Mouse (Mus musculus): ENCODE data around the gene Acot7.

Gene Acot7

DNA sequence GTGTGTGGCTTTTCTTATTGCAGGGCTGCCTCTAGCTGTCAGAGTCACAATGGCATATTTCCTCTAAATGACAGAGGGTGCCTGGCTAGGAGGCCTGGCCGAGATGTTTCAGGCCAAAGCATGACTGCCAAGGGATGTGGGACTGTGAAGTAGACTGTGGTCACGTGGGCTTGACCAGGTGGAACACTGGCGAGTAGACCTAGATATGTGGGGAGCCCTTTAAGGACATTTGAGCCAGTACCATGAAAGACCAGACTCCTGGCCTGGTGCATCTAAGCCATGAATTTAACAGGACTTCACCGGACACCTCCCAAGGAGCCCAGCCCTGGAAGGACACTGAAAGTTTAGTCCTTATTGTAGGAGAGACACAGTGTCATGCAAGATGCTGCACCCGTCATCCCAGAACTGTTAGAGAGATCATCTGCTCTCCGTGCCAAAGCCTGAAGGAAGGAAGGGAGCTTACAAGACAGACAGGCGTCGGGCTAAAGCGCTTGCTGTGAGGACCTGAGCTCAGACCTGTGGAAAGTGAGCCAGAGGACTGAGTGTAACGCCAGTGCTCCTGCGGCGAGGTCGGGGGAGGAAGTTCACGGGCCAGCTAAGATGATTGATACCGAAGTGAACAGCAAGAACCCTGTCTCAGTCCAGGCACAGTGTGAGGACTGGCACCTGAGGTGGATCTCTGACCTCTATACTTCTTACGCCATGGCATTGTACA is 2.2 kb downstream of the Acot7 start:
- no peak for DNase-seq (ENCODE audit: extremely low spot score)

DNA sequence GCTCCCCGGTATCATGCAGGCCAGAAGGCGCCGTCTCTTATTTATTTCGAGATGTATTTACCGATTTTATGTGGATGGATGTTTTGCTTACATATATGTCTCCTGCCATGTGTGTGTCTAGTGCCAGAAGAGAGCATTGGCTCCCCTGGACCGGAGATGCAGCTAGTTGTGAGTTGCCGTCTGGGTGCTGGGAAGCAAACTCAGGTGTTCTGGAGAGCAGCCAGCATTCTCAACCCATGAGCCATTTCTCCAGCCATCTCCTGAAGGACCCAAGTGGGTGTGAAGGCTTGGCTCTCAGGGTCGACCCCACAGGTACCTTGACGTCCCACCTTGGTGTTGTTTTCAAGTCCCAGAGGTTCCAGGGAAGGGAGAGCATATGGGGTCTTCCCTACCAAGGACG is 4.3 kb downstream of the Acot7 start:
- DNase-seq (ENCODE audit: extremely low spot score), result no peak

DNA sequence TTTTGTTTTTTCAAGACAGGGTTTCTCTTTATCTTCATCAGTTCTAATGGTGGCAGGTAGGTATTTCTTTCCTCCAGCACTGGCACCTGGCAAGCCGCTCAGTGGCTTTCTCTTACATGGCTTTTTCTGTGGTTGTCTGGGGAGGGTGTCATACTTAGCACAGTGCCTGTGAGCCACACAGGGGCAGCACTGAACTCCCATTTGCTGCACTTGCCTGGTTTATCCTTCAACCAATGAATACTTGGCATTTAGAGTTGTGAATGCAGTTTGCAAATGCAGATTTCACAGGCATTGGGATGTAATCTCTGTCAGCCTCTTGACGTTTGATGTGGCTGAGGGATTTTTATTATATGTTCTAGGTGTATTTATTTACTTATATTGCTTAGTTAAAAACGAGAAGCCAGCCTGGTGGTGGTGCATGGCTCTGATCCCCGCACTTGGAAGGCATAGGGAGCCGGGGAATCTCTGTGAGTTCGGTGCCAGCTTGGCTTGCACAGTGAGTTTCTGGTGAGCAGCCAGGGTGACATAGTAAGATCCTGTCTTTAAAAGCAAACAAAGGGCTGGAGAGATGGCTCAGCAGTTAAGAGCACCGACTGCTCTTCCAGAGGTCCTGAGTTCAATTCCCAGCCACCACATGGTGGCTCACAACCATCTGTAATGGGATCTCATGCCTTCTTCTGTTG is 6.6 kb downstream of the Acot7 start:
- no peak for DNase-seq (ENCODE audit: extremely low spot score)

DNA sequence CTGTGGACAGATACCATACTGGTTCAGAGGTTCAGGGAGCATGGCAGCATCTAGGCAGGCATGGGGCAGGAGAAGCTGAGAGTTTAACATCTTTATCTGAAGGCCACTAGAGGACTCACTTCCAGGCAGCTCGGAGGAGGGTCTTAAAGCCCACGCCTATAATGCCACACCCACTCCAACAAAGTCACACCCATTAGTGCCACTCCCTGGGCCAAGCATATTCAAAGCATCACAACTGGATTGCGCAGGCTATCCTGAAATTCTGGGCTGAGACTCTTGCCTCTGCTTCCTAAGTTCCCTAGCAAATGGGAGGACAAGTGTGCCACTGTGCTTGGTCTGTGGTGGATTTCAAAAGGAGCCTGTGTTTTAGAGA is 7.2 kb downstream of the Acot7 start:
- peak; percentile 58 for DNase-seq (ENCODE audit: extremely low spot score)

DNA sequence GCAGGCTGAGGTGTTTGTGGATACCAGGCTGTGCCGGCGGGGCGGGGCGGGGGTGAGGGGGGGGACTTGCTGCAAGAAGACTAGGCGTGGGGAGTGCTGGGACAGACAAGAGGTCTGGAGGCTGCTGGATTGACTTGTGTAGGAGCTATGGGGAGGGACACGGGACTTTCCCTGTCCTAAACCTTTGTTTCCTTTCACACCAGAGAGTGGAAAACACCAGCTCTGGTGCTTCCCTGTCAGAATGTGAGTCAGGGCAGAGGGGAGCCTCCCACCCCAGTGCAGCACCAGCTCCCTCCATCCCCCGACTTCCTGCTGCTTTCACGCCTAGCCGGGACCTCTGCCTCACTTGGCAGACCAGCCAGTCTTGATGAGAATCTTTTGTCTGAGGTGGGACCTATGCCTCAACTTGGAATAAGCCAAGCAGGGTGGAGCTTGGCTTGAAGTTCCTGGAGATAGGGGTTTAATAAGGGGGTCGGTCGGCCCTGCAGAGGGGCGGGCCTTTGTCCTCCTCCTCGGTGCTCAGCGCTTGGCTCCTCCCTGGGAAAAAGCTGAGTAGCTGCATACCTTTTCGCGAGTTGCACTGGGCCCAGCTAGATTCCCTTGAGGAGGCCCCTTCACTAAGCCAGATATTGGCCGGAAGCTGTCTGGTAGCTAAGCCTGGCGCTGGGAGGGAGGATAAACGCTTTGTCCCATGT is 7.7 kb downstream of the Acot7 start:
- peak; percentile 52 for DNase-seq (ENCODE audit: extremely low spot score)

DNA sequence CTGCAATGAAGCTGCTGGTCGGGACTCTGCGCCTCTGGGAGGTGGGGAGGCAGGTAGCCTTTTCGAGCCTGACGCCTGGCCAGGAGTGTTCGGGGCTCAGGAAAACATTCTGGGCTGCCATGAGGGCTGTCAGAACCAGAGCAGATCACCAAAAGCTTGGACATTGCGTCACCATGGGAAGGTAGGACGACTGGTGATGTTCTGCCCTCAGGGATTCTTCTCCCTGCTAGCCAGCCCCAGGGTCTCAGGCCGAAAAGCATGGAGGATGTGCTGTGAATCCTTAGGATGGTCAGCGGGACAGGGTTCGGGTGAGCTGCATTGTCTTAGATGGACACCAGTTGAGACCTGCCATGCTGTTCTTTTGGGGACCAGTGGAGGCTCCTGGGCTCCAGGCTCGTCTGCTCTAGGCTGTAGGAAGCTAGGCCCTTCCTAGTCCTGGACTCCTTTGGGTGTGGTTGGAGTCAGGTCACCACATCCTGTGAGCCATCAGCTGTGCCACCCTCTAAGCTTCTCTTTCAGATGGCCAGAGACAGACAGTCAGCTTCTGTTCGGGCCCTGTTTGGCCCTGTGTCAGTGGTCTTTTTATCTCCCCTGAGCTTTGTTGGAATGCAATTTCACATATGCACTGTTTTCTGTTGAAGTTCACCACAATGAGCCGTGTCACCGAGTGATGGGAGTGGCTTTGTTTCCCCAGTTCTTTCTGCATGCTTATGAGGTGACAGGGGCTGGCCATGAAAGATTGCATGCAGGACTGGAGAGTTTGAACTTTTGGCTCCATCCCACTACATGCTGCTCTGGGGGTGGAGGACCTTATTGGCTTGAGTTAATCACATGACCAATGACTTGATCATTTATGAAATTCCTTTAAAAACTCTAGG is 8.5 kb downstream of the Acot7 start:
- DNase-seq (ENCODE audit: extremely low spot score), result no peak

DNA sequence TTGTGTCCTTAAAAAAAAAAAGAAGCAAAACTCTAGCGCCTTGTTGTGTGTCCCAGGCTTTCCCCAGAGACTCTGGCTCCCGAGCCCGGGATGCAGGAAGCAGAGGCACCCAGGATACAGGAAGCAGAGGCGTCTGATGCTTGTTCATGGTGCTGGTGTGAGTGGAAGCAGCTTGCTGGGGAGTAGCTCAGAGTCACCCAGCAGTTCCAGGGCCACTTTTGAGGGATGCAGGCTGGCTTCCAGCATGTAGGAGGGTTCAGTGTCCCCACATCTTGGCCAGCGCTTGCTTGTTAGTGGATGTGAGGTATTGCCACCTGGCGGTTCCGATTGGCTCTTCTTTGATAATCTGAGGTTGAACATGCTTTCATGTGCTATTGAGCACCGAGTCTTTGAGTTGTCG is 9.2 kb downstream of the Acot7 start:
- DNase-seq (ENCODE audit: extremely low spot score), result no peak

DNA sequence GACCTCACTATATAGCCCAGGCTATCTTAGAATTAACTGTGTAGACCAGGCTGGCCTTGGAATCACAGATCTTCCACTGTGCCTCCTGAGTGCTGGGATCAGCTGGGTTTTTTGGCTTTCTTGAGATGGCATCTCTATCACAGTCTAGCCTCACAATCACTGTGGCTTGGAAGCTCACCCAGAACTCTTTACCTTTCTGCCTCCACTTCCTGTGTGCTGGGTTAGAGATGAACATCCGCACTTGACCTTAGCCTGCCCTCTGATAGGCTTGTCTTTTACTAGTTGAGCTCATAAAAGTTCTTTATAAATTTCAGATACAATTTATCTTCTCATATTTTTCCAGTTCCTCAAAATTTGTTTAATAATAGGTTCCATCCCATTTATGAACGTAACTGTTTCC is 10.7 kb downstream of the Acot7 start:
- DNase-seq (ENCODE audit: extremely low spot score), result no peak

DNA sequence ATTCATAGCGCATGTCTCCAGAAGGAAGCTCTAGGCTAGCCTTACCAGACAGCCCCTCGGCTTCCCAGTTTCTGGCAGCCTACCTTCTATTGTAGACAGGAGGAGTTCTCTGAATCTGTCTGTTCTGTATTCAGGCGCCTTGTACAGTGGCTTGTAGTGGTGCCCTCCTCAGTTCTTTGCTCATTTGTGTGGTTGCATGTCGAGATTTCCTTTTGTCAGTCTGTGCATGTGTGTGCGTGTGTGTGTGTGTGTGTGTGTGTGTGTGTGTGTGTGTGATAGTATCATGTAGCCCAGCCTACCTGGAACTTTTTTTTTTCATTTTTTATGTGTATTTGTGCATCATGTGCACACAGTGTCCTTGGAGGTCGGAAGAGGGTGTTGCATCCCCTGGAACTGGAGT is 11.1 kb downstream of the Acot7 start:
- no peak for DNase-seq (ENCODE audit: extremely low spot score)

DNA sequence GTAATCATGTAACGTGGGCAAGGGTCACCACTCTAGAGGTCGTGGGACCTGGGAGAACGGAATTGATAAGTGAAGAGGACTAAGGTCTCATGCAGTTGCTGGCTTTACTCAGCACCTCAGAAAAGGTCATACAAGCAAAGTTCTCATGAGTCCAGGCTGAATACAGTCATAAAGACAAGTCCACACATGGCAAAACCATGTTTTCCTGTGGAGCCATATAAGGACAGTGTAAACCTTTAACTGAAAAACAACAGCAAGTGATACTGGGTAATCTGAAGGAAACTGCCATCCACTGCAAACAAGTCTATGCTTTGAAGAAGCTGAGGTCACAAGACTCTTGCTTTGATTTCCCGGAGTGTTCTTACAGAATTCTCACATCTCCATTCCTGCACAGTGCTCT is 11.8 kb downstream of the Acot7 start:
- no peak for DNase-seq (ENCODE audit: extremely low spot score)

DNA sequence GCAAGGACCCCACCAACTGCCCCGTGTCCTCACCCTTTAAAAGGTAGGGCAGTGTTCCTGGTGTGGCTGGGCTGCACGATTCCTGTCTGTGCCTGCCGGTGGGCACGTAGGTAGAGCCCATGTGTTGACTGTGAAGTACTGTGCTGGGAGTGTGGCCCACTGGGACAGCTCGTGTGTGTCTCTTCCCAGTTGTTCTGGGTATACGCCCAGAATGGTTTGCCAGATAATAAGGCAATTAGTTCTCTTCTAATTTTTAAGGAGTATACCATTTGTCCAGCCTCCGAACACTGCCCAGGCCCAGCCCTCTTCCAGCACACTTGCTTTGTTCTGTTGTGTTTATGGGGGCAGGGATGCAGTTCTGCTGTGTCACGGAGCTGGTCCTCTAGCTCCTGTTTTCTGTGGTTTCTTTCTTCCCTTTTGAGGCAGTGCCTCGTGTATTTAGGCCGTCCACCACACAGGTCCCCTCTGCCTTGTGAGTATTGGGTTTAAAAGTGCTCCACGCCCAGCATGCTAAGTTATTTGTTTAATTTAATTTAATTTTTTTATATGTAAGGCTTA is 12.2 kb downstream of the Acot7 start:
- no peak for DNase-seq (ENCODE audit: extremely low spot score)

DNA sequence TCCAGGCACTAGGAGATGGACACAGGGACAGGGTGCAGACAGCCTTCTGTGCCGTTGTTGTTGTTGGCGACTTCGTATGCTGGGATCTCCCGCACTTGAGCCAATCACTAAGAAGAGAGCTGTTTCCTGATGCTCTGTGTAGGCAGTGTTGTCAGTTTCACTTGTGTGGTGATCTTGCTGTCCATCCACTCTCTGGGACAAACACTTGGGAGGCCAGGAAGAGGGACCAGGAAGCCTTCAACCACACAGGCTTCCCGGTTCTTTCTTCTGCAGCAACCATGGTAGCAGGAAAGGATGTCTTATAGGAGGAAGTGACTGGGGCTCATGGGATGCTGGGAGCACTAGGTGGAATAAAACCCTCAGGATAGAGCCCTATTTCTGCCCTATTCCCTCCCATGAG is 12.8 kb downstream of the Acot7 start:
- no peak for DNase-seq (ENCODE audit: extremely low spot score)

DNA sequence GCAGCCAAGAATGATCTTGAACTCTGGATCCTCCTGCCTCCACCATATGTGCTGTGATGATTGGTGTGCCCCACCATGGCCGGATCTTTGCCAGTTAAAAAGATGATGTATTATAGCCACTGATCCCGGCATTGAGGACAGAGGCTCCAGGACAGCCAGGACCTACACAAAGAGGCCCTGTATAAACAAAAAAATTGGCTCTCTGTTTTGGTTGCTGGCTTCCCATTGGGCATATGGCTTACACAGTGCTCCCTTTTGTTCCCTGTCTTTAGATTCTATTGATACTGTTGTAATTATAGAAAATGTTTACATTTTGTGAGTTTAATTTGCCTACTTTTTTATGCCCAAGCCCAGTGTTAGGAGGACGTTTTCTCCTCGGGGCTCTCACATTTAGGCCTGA is 14.6 kb downstream of the Acot7 start:
- no peak for DNase-seq (ENCODE audit: extremely low spot score)

DNA sequence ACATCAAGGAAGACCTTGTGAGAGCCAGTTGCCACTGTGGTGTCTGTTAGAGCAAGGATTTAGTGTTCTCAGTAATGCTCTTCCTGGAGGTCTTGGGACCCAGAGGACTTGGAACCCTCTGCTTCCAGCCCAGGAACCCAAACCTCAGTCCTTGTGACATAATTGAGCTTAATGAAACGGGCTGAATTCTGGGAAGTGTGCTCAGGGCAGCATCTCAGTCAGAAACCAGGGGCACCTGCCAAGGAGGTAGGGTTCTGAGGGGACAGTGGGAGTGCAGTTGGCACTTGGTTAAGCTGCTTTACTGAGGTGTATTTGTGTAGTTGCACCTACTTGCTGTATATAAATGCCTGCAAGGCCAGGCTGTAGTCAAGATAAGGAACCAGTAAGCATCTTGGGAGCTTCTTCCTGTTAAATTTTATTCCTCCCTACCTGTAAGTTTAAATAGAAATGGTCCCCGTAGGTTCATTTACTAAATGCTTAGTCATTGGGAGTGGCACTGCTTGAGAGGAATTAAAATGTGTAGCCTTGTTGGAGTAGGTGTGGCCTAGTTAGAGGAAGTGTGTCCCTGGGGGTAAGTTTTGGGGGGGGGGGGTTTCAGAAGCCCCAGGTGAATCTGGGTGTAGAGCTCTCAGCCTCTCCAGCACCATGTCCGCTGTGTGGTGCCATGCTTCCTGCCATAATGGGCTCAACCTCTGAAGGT is 16.7 kb downstream of the Acot7 start:
- DNase-seq (ENCODE audit: extremely low spot score), result no peak

DNA sequence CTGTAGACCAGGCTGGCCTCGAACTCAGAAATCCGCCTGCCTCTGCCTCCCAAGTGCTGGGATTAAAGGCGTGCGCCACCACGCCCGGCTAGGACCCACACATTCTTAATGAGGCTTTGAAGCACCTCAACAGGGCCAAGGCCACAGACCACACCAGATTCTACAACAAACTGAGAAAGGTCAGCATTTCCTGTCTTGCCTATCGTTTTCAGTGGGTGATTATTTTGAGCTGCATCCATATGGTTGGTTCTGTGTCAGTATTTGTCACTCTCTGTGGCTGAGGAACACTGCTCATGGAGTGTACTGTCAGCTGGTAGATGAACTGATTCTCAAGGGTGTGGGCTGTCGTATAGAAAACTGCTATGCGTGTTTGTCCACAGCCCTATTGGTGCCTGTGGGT is 18.3 kb downstream of the Acot7 start:
- DNase-seq (ENCODE audit: extremely low spot score), result no peak

DNA sequence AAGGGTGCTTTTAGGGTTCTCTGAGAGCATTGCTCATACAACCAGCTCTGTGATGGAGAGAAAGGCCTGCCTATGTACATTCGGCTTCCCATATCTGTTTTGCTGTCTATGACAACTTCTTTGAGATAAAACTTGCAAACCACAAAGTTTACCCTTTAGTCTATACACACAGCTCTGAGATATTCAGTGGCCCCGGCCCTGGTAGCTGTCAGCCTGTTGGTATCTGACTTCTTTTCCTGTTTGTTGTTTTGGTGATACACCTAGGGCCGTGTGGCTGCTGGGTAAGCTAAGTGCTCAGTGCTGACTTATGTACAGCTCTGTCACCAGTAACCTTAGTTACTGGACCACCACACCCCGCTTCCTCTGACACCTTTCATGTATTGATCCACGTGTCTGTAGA is 19.6 kb downstream of the Acot7 start:
- DNase-seq (ENCODE audit: extremely low spot score), result no peak

DNA sequence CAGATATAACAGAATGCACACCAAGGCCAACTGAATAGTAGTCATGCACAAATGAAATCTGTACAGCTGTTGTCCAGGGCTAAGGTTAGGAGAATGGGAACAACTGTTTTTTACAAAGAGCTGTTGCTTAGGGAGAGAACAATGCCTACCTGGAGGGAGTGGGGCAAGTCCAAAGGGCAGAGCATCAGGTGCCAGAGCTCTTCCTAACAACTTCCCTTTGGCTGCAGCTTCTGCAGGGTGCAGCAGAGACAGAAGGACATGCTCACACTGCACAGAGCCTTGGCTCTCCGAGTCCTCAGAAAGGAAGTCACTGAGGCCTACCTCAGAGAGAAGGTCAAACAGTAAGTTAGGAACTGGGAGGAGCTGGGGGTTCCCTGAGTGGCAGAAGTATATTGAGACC is 21.7 kb downstream of the Acot7 start:
- DNase-seq (ENCODE audit: extremely low spot score), result no peak

DNA sequence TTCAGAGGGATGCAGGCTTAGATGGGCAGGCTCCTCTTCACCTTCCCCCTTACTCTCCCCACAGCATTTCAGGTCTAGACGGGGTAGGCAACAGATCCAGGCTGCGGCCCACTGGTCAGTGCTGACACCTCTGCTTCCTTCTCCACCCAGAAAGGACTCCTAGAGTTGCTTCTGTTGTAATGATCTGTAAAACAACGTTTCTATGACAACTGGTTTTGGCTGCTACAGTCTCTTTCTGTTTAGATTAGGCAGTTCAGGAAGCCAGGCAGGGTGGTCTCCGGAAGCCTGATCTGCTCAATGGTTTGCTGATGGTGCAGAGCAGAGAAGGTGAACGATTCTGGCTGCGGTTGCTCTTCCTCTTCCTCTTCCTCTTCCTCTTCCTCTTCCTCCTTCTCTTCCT is 23.6 kb downstream of the Acot7 start:
- DNase-seq (ENCODE audit: extremely low spot score), result no peak

DNA sequence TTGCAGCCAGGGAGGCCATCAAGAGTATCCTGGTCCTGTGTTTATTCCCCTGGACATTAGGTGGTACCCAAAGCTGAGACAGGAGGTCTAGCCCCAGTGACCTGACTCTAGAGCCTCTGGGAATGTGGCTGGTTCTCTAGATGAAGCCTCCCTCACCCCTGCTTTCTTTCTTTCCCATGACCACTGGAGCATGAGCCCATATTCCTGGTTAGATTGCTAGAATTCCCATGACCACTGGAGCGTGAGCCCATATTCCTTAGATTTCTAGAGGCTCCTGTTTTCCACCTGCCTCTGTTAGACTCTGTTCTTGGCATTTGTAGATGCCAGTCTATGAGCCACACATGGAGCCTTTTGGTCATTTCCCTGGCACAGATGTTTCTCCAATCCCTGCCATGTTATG is 24.5 kb downstream of the Acot7 start:
- no peak for DNase-seq (ENCODE audit: extremely low spot score)

DNA sequence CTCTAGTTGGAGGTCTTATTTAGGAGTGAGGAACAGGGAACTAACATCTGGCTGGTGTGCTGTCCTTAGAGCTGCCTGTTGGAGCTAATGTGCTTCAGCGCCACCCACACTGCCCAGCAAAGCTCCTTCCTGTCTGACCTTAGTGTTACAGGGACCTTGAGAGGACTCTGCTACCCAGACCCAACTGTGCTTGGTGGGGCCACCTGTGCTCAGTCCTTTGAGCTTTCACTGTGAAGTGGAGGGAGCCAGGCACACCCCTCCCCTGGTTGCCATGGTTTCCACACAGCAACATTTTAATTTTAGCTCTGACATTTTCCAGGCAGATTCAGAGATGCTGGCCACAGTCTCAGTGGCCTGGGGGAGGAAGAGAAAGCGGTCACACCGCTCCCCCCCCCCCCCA is 25.0 kb downstream of the Acot7 start:
- DNase-seq (ENCODE audit: extremely low spot score), result no peak

DNA sequence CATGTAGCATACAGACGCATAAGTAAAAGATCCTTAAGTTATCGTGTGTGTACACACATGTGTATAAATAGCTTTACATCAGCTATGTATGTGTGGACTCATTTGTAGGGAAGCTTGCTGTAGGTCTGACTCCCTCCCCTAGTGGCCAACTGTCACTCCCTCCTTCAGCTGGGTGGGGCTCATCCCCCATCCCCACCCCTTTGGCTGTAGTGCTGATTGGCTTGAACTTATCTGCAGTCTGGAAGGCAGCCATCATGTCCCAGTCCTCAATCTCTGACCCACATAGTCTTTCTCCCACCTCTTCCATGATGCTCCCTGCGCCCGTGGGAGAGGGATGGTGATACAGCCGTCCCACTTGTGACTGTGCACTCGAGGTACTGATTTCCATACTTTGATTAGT is 26.7 kb downstream of the Acot7 start:
- no peak for DNase-seq (ENCODE audit: extremely low spot score)
